Mouse (Mus musculus) erythroblast, embryonic 14.5 days (primary cell): ENCODE data around the gene Usp21.

Experiments used
- GATA1 ChIP-seq: IDR thresholded peaks from 2 replicates; pipeline ENCODE4 v1.6.1; 2012; ENCODE audit warnings: low read length, inconsistent platforms, mixed read lengths
- TAL1 ChIP-seq: IDR thresholded peaks from 3 replicates; pipeline ENCODE4 v1.6.1; 2012; ENCODE audit warnings: low read length, inconsistent platforms, mixed read lengths

GRCm38 (mm10) chr1:171260316-171260715, 27.5 kb downstream of the Usp21 start:
- TF ChIP-seq TAL1 (no peak), GATA1 (no peak)
